Mouse (Mus musculus) CH12.LX (cell line): ENCODE measurements around the gene Dlg1. TPM values are rescaled to one million over a fixed set of nuclear protein-coding genes. Genes with fewer than 3 reads are reported as not detected.

Experiments
- DNase-seq: peaks from one replicate; pipeline ENCODE4 v3.0.0-alpha.2; 2013; ENCODE audit errors: extremely low read depth
- H3K27ac ChIP-seq: 2 replicates; pipeline ENCODE4 v1.5.1; 2012; ENCODE audit warnings: low read depth, mild to moderate bottlenecking, control low read depth, moderate library complexity; ENCODE audit not compliant: insufficient read depth
- H3K27me3 ChIP-seq: replicated peaks from 2 replicates; pipeline ENCODE3; 2012; ENCODE audit warnings: inconsistent platforms
- H3K36me3 ChIP-seq, 2 experiments: replicated peaks in 1 of 2; 2 replicates each; pipeline versions ENCODE3 to v1.6.1; 2012; ENCODE audit warnings: inconsistent platforms in 1 of 2, low read length in 1 of 2, mild to moderate bottlenecking in 1 of 2, mixed read lengths in 1 of 2, moderate library complexity in 1 of 2; ENCODE audit not compliant: control insufficient read depth in 1 of 2, insufficient read depth in 1 of 2
- H3K4me1 ChIP-seq, 2 experiments: 2 replicates each; pipeline ENCODE4 v1.6.1; 2012; ENCODE audit warnings: inconsistent platforms in 1 of 2, moderate library complexity in 1 of 2; ENCODE audit not compliant: insufficient read depth in 2 of 2, control insufficient read depth in 1 of 2
- H3K4me2 ChIP-seq: 2 replicates; pipeline ENCODE4 v1.6.1; 2012; ENCODE audit warnings: low read depth, mild to moderate bottlenecking, control low read depth; ENCODE audit not compliant: poor library complexity, insufficient read depth, severe bottlenecking
- H3K4me3 ChIP-seq, 3 experiments: fragments of 150-350 bp in 1 of 3; sonication (generic) in 1 of 3; replicated peaks in 1 of 3; 2 replicates each; pipeline versions ENCODE3 to v1.5.1; 2011 to 2012; ENCODE audit warnings: low read depth in 2 of 3, low read length in 2 of 3, mild to moderate bottlenecking in 2 of 3, moderate library complexity in 2 of 3, control low read depth in 1 of 3, improper control_type of control experiment in 1 of 3, inconsistent platforms in 1 of 3, mixed read lengths in 1 of 3; ENCODE audit not compliant: poor library complexity in 1 of 3
- H3K79me2 ChIP-seq: replicated peaks from 2 replicates; pipeline ENCODE4 v1.6.1; 2012; ENCODE audit warnings: mild to moderate bottlenecking, moderate library complexity; ENCODE audit not compliant: control insufficient read depth, poor library complexity, insufficient read depth, severe bottlenecking; ENCODE audit errors: extremely low read depth
- H3K9ac ChIP-seq: 2 replicates; pipeline ENCODE4 v1.6.1; 2012; ENCODE audit warnings: low read depth, mild to moderate bottlenecking, control low read depth, moderate library complexity; ENCODE audit not compliant: insufficient read depth
- H3K9me3 ChIP-seq: replicated peaks from 2 replicates; pipeline ENCODE3; 2012; ENCODE audit warnings: low read length, inconsistent platforms, mixed read lengths
- BHLHE40 ChIP-seq: IDR thresholded peaks from 2 replicates; pipeline ENCODE4 v1.6.1; 2011; ENCODE audit warnings: mild to moderate bottlenecking, low read depth, low read length, improper control_type of control experiment
- CHD1 ChIP-seq: IDR thresholded peaks from 2 replicates; pipeline ENCODE4 v1.6.1; 2012; ENCODE audit warnings: low read depth, low read length, improper control_type of control experiment, inconsistent platforms
- CHD2 ChIP-seq: IDR thresholded peaks from 2 replicates; pipeline ENCODE4 v1.6.1; 2011; ENCODE audit warnings: low read length, improper control_type of control experiment
- CTCF ChIP-seq, 2 experiments: IDR thresholded peaks in 1 of 2; conservative IDR thresholded peaks in 1 of 2; 2 replicates each; pipeline ENCODE4 v1.5.1; 2011 to 2012; ENCODE audit warnings: low read depth in 2 of 2, low read length in 2 of 2, improper control_type of control experiment in 1 of 2, inconsistent platforms in 1 of 2, mild to moderate bottlenecking in 1 of 2, moderate library complexity in 1 of 2
- E2F4 ChIP-seq: IDR thresholded peaks from 2 replicates; pipeline ENCODE4 v1.6.1; 2011; ENCODE audit warnings: low read depth, low read length, improper control_type of control experiment; ENCODE audit not compliant: insufficient replicate concordance
- ELF1 ChIP-seq: IDR thresholded peaks from 2 replicates; pipeline ENCODE4 v1.6.1; 2014; ENCODE audit warnings: low read depth, mild to moderate bottlenecking, inconsistent platforms, low read length, improper control_type of control experiment
- EP300 ChIP-seq: IDR thresholded peaks from 2 replicates; pipeline ENCODE4 v1.6.1; 2011; ENCODE audit warnings: low read length, improper control_type of control experiment
- ETS1 ChIP-seq: conservative IDR thresholded peaks from 2 replicates; pipeline ENCODE4 v1.6.1; 2012; ENCODE audit warnings: low read depth, mild to moderate bottlenecking, inconsistent platforms, low read length, improper control_type of control experiment, moderate library complexity
- GABPA ChIP-seq: IDR thresholded peaks from 2 replicates; pipeline ENCODE4 v1.6.1; 2012; ENCODE audit warnings: low read depth, low read length, improper control_type of control experiment, inconsistent platforms; ENCODE audit not compliant: insufficient replicate concordance
- HCFC1 ChIP-seq: IDR thresholded peaks from 2 replicates; pipeline ENCODE4 v1.6.1; 2012; ENCODE audit warnings: low read depth, mild to moderate bottlenecking, inconsistent platforms, low read length, improper control_type of control experiment
- IRF4 ChIP-seq: IDR thresholded peaks from 2 replicates; pipeline ENCODE4 v1.6.1; 2014; ENCODE audit warnings: low read depth, mild to moderate bottlenecking, inconsistent platforms, low read length, improper control_type of control experiment
- JUN ChIP-seq: IDR thresholded peaks from 2 replicates; pipeline ENCODE4 v1.6.1; 2011; ENCODE audit warnings: low read depth, mild to moderate bottlenecking, low read length, improper control_type of control experiment, moderate library complexity; ENCODE audit not compliant: insufficient read depth
- KAT2A ChIP-seq: IDR thresholded peaks from 2 replicates; pipeline ENCODE4 v1.6.1; 2012; ENCODE audit warnings: low read length, improper control_type of control experiment, inconsistent platforms; ENCODE audit not compliant: insufficient replicate concordance
- MAFK ChIP-seq: IDR thresholded peaks from 2 replicates; pipeline ENCODE4 v1.6.1; 2011; ENCODE audit warnings: low read length, improper control_type of control experiment; ENCODE audit not compliant: insufficient replicate concordance
- MAX ChIP-seq: IDR thresholded peaks from 2 replicates; pipeline ENCODE4 v1.6.1; 2011; ENCODE audit warnings: low read length, improper control_type of control experiment
- MAZ ChIP-seq: IDR thresholded peaks from 2 replicates; pipeline ENCODE4 v1.6.1; 2012; ENCODE audit warnings: low read depth, mild to moderate bottlenecking, inconsistent platforms, low read length, improper control_type of control experiment, moderate library complexity
- MEF2A ChIP-seq: IDR thresholded peaks from 2 replicates; pipeline ENCODE4 v1.6.1; 2014; ENCODE audit warnings: low read depth, mild to moderate bottlenecking, inconsistent platforms, low read length, improper control_type of control experiment, borderline replicate concordance
- MXI1 ChIP-seq: IDR thresholded peaks from 2 replicates; pipeline ENCODE4 v1.6.1; 2011; ENCODE audit warnings: mild to moderate bottlenecking, low read depth, low read length, improper control_type of control experiment
- MYC ChIP-seq: IDR thresholded peaks from 2 replicates; pipeline ENCODE4 v1.6.1; 2011; ENCODE audit warnings: low read depth, mild to moderate bottlenecking, improper control_type of control experiment, low read length
- NELFE ChIP-seq: IDR thresholded peaks from 2 replicates; pipeline ENCODE4 v1.6.1; 2011; ENCODE audit warnings: low read depth, low read length, improper control_type of control experiment
- NRF1 ChIP-seq: IDR thresholded peaks from 2 replicates; pipeline ENCODE4 v1.6.1; 2014; ENCODE audit warnings: low read depth, mild to moderate bottlenecking, inconsistent platforms, low read length, improper control_type of control experiment, moderate library complexity
- PAX5 ChIP-seq: IDR thresholded peaks from 2 replicates; pipeline ENCODE4 v1.6.1; 2012; ENCODE audit warnings: low read length, inconsistent platforms, mixed read lengths
- POLR2A ChIP-seq: IDR thresholded peaks from 2 replicates; pipeline ENCODE4 v1.6.1; 2011; ENCODE audit warnings: low read depth, mild to moderate bottlenecking, improper control_type of control experiment, low read length
- POLR2AphosphoS2 ChIP-seq: IDR thresholded peaks from 2 replicates; pipeline ENCODE4 v1.6.1; 2011; ENCODE audit warnings: low read depth, low read length, improper control_type of control experiment
- RAD21 ChIP-seq: IDR thresholded peaks from 2 replicates; pipeline ENCODE4 v1.6.1; 2011; ENCODE audit warnings: low read depth, mild to moderate bottlenecking, low read length, improper control_type of control experiment, moderate library complexity
- RCOR1 ChIP-seq: conservative IDR thresholded peaks from 2 replicates; pipeline ENCODE4 v1.6.1; 2012; ENCODE audit warnings: low read depth, mild to moderate bottlenecking, inconsistent platforms, low read length, improper control_type of control experiment
- SIN3A ChIP-seq: IDR thresholded peaks from 2 replicates; pipeline ENCODE4 v1.6.1; 2012; ENCODE audit warnings: low read length, improper control_type of control experiment, inconsistent platforms
- SMC3 ChIP-seq: IDR thresholded peaks from 2 replicates; pipeline ENCODE4 v1.6.1; 2011; ENCODE audit warnings: low read depth, low read length, improper control_type of control experiment
- TBP ChIP-seq: conservative IDR thresholded peaks from 2 replicates; pipeline ENCODE4 v1.6.1; 2011; ENCODE audit warnings: low read depth, low read length, improper control_type of control experiment
- TCF12 ChIP-seq: IDR thresholded peaks from 2 replicates; pipeline ENCODE4 v1.6.1; 2014; ENCODE audit warnings: low read depth, mild to moderate bottlenecking, inconsistent platforms, low read length, improper control_type of control experiment
- UBTF ChIP-seq: IDR thresholded peaks from 2 replicates; pipeline ENCODE4 v1.6.1; 2012; ENCODE audit warnings: low read depth, mild to moderate bottlenecking, inconsistent platforms, low read length, improper control_type of control experiment, moderate library complexity
- USF1 ChIP-seq: IDR thresholded peaks from 2 replicates; pipeline ENCODE4 v1.6.1; 2014; ENCODE audit warnings: low read depth, mild to moderate bottlenecking, inconsistent platforms, low read length, improper control_type of control experiment
- USF2 ChIP-seq: conservative IDR thresholded peaks from 2 replicates; pipeline ENCODE4 v1.6.1; 2011; ENCODE audit warnings: low read depth, low read length, improper control_type of control experiment
- ZC3H11A ChIP-seq: IDR thresholded peaks from 2 replicates; pipeline ENCODE4 v1.6.1; 2012; ENCODE audit warnings: low read depth, mild to moderate bottlenecking, inconsistent platforms, low read length, improper control_type of control experiment
- ZKSCAN1 ChIP-seq: IDR thresholded peaks from 2 replicates; pipeline ENCODE4 v1.6.1; 2012; ENCODE audit warnings: low read depth, inconsistent platforms, low read length, improper control_type of control experiment, borderline replicate concordance
- ZMIZ1 ChIP-seq: IDR thresholded peaks from 2 replicates; pipeline ENCODE4 v1.6.1; 2012; ENCODE audit warnings: low read depth, mild to moderate bottlenecking, inconsistent platforms, low read length, improper control_type of control experiment
- ZNF384 ChIP-seq: IDR thresholded peaks from 2 replicates; pipeline ENCODE4 v1.6.1; 2012; ENCODE audit warnings: low read depth, low read length, improper control_type of control experiment, inconsistent platforms
- dilution Hi-C: fragments of 300-500 bp; cut with MboI; formaldehyde crosslinking; loops from 2 replicates; pipeline ENCODE4 v1.14.3; 2020; ENCODE audit warnings: low sequenced_read_pairs; ENCODE audit not compliant: extremely low pct_unique_long_range_greater_than_20kb, extremely low pct_ligation_motif_present
- in situ Hi-C: fragments of 300-500 bp; cut with MboI; formaldehyde crosslinking; loops from 3 replicates; pipeline ENCODE4 v1.14.3; 2019; ENCODE audit warnings: low sequenced_read_pairs, low pct_ligation_motif_present, low pct_unique_long_range_greater_than_20kb, mixed read lengths
- polyA plus RNA-seq: library from polyadenylated mRNA; unstranded; fragments of >175 nt; gene quantifications from 2 replicates; pipeline ENCODE4 v1.2.1, GENCODE M21; 2012; ENCODE audit warnings: low read depth; ENCODE audit not compliant: insufficient read length
- total RNA-seq, 2 experiments: library from RNA; depleted of rRNA; stranded (reverse); fragments of 300-350 nt in 1 of 2; fragments of >200 nt in 1 of 2; gene quantifications; 2 replicates each; pipeline ENCODE4 v1.2.3; 2012 to 2014

Gene Dlg1
- total and polyA plus RNA-seq, 3 experiments = 29.0 to 47.9 (median 37.4) TPM

DNA sequence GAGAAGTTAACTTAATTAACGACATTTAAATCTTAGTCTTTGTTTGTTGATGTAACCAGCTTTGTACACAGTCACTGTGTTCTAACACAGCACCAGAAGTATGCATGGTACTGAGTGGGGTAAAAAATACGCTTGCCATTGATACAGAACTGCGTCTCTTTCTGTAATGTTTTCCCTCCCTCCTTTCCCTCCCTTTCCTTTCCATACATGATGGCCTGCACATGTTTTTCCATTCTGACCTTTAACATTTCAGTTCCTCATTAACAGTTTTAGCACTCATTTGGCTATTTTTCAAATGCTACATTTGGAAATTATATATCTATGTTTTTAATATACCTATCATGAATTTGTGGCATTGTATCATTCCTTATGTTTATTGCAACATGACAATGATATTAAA, 181.0 kb downstream of the Dlg1 start:
- dilution Hi-C loops (no loop called here), in situ Hi-C loops (no loop called here)
- H3K4me2 ChIP-seq = no peak overlapping the region
- no peaks in the 10 kb centered on the region for H3K27me3 ChIP-seq
- no peak for TF ChIP-seq E2F4
- TF ChIP-seq ZKSCAN1 = no peak
- no peak for TF ChIP-seq TBP
- TF ChIP-seq NRF1 = no peak
- 0 out of 2 replicates have a peak, but pooled peaks have one; percentile 31 for TF ChIP-seq TCF12
- TF ChIP-seq ZC3H11A = no peak
- TF ChIP-seq NELFE = no peak
- 0 out of 2 replicates have a peak, but pooled peaks have one; percentile 3 for TF ChIP-seq JUN
- no peak for TF ChIP-seq CHD1
- no peak for TF ChIP-seq MEF2A
- no peak for TF ChIP-seq POLR2A
- no peak for TF ChIP-seq ZNF384
- TF ChIP-seq USF2 = no peak
- no peak for TF ChIP-seq ZMIZ1
- TF ChIP-seq EP300 = peak; percentile 93
- no peak for TF ChIP-seq USF1
- no peak for TF ChIP-seq POLR2AphosphoS2
- TF ChIP-seq MYC = 0 out of 2 replicates have a peak, but pooled peaks have one; percentile 20
- TF ChIP-seq SIN3A = no peak
- no peak for TF ChIP-seq MXI1
- no peak for TF ChIP-seq MAZ
- no peak for TF ChIP-seq KAT2A
- TF ChIP-seq ETS1 = peak; percentile 51
- TF ChIP-seq UBTF = no peak
- TF ChIP-seq PAX5 = no peak
- no peak for TF ChIP-seq CTCF (conservative IDR thresholded peaks at IDR 0.05 in 1 of 2, IDR thresholded peaks at IDR 0.05 in 1 of 2; ENCODE audit: low read depth in 2 of 2, low read length in 2 of 2)
- peak; percentile 75 for TF ChIP-seq BHLHE40
- no peak for TF ChIP-seq GABPA
- no peak for TF ChIP-seq CHD2
- TF ChIP-seq IRF4 = peak; percentile 57; the same call in 1 of the 2 replicates
- no peak for TF ChIP-seq MAX
- no peak for TF ChIP-seq HCFC1
- TF ChIP-seq RCOR1 = no peak
- TF ChIP-seq SMC3 = no peak
- TF ChIP-seq ELF1 = no peak
- no peak for TF ChIP-seq MAFK
- TF ChIP-seq RAD21 = no peak
- no peak overlapping the region for H3K4me3 ChIP-seq
- no peaks in the 10 kb centered on the region for H3K9me3 ChIP-seq
- no peaks in the 10 kb centered on the region for H3K79me2 ChIP-seq
- H3K4me1 ChIP-seq = peaks cover 4 to 58% of the 10 kb centered on the region in 2 experiments; a peak in 3 of 4 replicates
- H3K36me3 ChIP-seq = peaks cover 7 to 27% of the 10 kb centered on the region in 2 experiments
- DNase-seq = peak; percentile 43
- H3K27ac ChIP-seq = no peak overlapping the region
- H3K9ac ChIP-seq = no peak overlapping the region
